Mouse (Mus musculus): Measurements from ENCODE around the gene Ptprt.

DNA sequence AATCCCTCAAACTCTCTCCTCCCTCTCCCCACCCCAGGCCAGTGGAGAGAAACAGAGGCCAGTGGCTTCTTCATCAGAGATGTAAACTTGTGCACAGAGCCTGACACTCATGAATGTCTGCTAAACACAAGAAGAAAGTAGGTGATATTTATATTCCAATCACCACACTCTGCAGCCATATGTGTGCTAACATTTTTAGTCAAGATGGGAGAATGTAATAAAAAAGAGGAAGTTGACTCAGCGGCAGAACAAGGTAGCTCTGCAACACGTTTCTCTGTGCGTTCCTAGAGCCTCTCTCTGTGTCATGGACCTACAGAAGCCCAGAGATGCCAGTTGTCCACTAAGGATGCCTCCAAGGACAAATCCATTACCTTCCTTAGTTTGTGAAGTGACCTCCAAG lies 34.9 kb downstream of the Ptprt start:
- TF ChIP-seq CTCF (IDR thresholded peaks at IDR 0.05; ENCODE audit: low read depth, low read length) (no peak), POLR2A (IDR thresholded peaks at IDR 0.05; ENCODE audit: extremely low read depth, insufficient read depth, low read length) (no peak)
